Mouse (Mus musculus): Measurements from ENCODE around the gene Dgcr8.

The Dgcr8 gene

DNA sequence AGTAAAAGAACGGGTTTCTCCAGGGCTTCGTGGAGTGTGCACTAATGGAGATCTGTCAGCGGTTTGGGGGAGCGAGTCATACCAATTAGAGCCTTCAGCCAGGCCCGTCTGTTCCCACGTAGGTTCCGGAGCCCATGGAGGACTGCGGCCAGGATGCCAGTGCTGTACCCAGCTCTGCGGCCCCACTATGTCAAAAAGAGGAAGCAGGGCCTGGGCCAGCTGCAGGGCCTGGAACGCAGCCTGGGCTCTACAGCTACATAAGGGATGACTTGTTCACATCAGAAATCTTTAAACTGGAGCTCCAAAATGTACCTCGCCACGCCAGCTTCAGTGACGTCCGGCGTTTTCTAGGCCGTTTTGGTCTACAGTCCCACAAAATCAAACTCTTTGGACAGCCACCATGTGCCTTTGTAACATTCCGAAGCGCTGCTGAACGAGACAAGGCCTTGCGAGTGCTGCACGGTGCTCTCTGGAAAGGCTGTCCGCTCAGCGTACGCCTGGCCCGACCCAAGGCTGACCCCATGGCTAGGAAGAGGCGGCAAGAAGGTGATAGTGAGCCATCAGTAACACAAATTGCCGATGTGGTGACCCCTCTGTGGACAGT, 39.6 kb downstream of the Dgcr8 start:
- no peak for DNase-seq (ENCODE audit: low read depth, low spot score)

DNA sequence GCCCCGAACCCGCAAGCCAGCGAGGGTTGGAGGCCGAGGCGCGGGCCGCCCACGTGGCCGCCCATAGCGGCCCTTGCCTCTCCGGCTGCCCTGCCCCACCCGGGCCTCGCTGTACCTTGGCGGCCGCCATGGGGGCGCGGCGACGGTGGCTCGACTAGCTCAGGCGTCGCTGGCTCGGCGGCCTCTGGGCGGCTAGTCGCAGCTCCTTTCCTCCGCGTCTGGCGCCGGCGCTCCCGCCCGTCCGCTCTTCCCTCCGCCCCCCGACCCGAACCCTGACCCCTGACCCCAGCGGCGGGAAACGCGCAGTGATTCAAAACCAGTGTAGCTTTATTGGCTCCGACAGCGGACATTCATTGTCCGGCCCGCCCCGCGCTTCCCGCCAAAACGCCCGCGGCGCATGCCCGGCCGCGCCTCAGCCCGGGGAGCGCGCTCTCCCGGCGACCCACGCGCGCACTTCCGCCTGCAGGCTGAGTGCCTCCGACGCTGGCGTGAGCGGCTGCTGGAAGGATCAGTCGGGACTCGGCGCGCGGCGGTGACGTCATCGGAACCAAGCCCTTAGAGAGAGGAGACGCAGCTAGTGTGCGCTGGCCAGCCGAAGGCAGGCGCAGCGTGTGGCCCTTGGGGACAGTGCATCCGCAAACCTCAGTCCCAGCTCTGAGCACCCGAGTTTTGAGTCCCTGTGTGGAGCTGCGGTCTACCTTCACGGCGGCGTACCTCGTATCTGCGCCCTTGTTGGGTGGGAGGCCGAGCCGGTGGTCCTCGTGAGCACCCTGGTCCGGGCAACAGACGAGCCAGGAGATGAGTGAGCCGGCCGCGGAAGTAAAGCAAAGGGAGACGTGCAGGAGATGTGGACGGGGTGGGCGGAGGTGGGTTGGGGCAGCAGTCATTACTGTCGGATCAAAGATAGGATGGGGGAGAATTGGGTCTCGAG, 40.3 kb downstream of the Dgcr8 start, which contains the start of the genes Trmt2a and Ranbp1:
Gene Trmt2a, plus strand, starts transcription at position 247 of the 931 bp plus-strand sequence.
Gene Ranbp1, minus strand, starts transcription at position 300 of the 931 bp plus-strand sequence.
- peak; percentile 98 for DNase-seq (ENCODE audit: low read depth, low spot score)

DNA sequence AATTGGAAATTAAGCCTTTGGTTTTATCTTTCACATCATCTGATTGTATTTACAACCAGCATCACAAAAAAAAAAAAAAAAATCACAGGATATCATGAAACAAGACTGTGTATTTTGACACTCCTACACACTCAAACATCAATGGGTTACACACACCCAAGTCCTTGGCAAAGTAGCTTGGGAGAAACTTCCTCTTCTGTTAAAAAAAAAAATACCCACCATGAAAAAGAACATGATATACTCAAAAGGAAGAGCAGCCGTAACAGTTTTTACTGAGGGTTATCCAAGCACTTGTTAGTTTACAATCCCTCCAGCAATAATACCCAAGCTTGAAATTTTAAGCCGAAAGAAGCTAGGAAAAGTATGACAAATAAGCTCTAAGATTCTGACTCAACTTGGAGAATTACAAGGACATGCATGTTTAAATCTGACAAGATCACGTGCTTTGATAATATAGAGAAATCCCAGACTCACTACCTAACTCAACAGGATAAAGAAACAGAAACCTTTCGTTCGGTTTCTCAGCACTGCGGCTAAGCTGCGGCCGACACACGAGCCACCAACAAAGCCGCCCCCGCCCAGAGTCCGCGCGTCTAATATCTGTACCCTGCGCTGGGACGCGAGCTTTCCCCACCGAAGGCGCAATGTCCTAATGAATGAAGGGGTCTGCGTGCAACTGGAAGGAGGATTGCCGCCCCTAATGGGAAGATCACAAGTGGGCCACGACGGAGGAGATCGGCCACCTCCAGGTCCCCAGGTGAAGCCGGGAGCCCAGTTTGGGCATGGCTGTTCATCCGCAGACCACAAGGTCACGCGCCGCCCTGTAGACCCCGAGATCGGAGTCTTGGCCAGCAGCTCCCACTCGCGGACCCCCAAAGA, 41.3 kb downstream of the Dgcr8 start:
- peak; percentile 35 for DNase-seq (ENCODE audit: low read depth, low spot score)

DNA sequence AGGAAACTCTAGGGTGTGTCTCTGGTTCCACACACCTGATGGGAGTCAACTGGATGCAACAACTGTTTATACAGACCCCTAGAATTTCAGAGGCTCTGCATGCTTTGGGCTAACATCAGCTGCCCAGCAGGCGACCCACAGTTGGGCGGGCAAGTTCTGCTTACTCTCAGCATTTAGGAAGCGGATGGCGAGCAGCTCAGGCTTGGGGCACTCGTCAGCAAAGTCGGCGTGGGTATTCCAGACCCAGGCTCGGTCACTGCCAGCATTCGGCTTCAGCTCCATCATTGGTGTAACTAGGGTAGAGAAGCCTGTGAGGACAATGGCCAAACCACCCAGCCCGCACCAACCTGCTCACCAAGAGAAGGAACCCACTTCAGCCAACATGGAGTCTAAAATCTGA, 47.5 kb downstream of the Dgcr8 start:
- no peak for DNase-seq (ENCODE audit: low read depth, low spot score)

DNA sequence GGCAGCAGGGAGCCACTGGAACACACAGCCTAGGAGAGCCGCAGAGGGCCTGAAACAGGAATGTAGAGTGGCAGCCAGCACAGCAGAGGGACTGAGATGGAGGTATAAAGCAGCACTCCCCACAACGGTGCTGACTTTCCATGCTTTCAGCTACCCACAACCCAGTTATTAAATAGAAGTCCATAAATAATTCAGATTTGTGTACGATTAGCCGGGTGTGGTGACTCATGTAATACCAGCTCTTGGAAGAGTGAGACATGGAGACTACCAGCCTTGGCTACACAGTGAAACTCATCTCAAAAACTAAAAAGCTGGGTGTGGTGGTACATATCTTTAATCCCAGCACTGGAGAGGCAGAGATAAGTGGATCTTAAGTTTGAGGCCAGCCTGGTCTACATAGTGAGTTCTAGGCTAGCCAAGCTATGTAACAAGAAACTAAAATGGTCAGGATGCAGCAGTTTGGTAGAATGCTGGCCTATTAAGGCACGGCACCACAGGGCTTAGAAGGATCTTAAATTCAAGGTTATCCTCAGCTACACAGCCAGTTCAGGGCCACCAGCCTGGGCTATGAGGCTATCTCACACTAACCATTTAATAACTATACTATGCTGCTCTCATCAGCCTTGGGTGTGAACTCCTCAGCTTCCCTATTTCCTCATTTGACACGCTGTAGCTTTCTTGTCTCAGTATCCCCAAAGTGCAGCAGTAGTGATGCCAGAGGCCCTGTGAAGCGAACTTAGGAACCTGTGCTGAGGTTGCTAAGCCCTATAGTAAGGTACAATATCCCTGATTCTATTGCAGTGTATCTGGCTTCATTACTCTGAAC, 52.2 kb downstream of the Dgcr8 start:
- no peak for DNase-seq (ENCODE audit: low read depth, low spot score)

DNA sequence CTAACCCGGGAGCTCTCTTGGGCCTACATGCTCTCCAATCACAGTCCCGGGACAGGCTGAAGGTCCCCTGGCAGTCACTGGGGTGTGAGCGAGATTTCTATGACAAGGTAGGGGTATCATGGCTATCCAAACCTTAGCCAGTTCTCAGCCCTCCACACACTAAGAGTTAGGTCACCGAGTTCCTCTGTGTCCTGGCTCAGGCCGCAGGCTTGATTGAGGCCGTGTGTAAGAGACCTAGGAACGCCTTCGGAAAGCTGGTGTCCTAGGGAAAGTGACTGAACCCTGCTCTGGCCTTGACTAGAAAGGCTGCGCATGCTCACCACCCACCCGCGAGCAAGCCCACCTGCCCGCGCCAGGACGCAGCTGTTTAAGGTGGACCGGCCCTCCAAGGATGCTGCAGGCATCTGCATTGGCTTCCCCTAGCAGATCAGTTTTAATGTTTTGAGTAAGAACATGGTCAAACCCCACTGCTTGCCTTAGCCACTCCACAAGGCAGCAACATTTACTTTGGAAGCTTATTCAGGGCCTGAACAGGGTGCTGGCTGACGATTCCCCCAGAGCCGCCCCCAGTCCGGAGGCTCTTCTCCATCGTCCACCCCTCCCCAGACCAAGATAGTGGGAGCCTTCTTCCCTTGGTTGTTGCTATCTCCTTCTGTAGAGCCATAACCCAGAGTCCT, 53.5 kb downstream of the Dgcr8 start:
- DNase-seq (ENCODE audit: low read depth, low spot score): peak; percentile 48

DNA sequence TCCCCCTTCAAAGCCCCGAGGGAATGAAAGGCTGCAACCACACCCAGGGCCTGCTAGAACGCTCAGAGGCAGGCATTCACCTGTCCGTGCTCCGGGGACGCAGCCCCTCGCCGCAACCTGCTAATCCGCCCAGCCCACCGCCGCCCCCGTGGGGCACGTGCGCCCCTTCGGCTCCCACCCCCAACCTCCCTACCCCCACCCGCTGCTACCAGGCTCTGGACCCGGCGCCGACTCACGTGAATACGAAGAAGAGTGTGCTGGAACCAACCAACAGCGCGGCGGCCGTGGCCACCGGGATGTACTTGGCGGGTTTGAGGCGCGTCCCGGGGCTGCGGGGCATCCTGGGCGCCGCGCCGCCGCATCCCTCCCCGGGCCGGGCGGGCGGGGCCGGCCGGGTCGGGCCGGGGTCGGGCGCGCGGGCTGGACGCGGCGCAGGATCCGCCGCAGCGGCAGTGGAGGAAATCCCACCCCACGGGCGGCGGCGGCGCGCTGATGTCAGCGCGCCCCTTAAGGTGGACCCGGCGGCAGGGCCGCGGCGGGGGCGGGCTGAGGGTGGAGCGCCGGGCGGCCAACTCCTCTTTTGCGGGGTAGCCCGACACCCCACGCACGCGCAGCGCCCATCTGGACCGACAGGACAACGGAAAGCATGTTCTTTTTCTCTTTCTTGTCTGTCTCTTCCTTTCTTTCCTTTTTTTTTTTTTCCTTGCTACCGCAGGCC, 54.2 kb downstream of the Dgcr8 start, which contains the start of gene Zdhhc8:
Gene Zdhhc8, minus strand, starts transcription at position 466 of the 718 bp plus-strand sequence.
- DNase-seq (ENCODE audit: low read depth, low spot score): no peak

DNA sequence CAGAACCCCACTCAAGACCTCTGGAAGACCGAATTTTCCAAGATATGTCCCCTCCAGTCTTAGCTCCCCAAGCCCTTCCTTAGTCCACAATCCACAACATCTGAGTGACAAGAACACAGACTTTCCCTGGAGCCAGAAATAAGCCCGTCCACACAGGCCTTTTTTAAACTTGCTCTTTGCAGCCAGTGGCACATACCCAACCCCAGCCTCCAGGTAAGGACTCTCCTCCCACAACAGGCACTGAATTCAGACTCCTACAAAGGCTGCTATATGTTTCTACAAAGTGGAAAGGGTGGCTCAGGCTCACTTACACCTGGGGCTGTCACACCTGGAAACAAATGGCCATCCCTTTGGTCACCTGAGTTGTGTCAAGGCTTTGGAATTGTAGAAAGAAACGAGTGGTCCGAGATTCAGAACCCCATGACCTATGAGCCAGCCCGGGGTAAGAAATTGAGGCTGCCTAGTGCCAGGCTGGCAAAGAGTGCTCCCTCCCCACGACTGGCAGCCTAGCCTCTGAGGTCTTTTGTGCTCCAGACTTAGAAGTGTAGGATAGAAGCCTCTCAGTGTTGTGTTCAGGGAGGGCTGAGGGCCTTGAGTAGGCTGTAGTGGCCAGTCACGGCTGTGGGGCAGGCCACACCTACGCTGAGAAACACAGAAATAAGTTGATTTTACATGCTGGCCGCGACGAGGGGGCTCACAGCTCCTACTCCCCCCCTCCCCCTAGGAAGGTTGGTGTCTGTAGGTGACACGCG, 55.0 kb downstream of the Dgcr8 start:
- no peak for DNase-seq (ENCODE audit: low read depth, low spot score)

DNA sequence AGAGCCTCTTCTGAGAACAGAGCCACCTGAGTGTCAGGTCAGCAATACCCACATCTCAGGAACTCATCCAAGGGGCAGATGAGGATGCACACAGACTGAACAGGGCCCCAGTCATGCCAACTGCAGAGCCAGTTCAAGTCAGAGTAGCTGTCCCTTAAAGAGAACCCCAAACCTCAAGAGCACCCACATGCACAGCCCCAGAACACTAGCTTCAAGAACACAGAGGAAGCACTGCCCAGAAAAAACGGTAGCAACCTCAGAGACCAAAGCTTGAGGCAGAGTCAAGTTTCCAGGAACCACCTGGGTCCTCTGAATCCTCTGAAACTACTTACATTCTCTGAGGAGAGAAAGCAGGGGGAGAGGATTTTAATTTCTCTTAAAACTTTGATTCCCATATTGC, 55.6 kb downstream of the Dgcr8 start:
- DNase-seq (ENCODE audit: low read depth, low spot score): no peak

DNA sequence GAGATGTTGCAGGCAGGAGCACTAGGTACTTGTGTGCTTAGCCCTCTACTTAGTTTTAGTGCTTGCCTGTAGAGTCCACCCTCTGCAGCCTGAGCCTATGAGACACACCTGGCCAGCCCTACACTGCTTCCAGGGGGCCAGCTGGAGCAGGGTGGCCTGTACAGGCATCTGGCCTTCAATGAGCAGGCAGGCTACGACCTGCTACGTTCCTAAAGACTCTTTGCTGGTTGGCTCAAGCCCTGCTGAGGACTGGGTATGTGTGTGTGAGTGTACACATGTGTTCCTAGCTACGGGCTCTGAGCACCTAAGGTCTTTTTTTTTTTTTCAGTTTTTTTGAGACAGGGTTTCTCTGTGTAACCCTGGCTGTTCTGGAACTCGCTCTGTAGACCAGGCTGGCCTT, 57.6 kb downstream of the Dgcr8 start:
- no peak for DNase-seq (ENCODE audit: low read depth, low spot score)

DNA sequence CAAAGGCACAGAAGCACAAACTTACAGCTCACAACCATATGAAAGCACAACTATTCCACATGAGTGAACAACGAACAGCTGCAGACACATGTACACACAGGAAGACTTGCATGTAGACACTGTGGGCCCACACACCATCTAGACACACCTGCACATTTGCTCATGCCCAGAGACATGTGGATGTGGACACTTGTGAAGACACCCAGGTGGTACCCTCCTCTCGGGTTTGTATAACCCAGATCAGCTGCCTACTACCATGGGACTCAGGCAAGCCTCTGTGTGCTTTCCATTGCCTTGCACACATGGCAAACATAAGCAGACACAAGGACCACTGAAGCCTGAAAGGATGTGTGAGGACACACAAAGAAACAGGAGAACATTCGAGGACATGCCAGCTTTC, 58.0 kb downstream of the Dgcr8 start:
- DNase-seq (ENCODE audit: low read depth, low spot score): no peak

DNA sequence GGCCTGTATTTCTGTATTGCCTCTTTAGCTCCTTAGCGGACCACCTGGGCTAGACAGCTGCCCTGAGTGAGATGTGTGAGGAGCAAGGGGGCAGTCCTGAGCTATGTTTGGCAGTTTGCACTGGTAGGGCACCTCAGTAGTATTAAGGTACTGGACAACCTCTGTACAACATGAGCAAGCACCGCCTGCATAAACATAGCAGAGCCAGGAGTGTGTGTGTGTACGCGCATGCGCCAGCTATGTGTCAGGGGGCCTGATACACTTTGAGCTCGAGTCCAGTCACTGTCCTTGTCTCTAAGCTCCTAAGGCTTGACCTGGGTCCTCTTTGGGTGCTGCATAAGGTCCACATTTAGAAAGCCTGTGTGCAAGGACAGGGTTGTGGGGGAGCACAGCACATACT, 58.4 kb downstream of the Dgcr8 start:
- no peak for DNase-seq (ENCODE audit: low read depth, low spot score)

DNA sequence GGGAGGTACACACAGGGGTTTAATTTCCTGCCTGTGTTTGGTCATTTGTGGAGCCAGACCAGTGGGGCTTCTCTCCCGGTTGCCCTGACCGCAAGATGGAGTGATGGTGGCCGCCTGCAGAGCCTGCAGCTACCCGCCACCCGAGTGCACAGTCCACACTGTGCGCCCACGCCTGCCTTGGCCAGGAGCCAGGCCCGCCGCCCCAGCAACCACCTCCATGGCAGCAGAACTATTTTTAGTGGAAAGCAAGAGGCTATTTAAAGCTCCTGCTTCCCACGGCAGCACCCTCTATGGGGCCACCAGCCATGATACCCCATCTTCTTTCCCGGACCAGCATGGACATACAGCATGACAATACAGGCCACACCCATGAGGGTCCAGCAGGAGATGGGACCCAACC, 59.4 kb downstream of the Dgcr8 start:
- no peak for DNase-seq (ENCODE audit: low read depth, low spot score)

DNA sequence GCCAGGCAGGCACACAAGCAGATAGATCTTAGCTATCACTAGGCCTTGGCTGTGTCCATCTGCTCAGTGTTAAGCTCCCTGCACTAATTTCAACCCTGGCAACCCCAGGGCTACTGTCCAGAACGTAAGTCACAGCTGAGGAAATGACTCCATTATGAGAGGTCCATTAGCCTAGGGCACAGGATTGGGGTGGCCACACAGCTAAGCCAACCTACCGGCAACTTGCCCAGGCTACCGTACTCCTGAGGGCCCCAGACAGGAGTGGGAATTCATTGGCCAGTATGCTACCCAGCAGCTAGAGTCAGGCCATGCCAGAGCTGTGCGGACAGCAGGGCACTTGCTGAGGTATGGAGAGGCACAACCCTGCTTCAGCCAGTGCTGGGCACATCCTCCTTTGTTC, 60.2 kb downstream of the Dgcr8 start:
- no peak for DNase-seq (ENCODE audit: low read depth, low spot score)

DNA sequence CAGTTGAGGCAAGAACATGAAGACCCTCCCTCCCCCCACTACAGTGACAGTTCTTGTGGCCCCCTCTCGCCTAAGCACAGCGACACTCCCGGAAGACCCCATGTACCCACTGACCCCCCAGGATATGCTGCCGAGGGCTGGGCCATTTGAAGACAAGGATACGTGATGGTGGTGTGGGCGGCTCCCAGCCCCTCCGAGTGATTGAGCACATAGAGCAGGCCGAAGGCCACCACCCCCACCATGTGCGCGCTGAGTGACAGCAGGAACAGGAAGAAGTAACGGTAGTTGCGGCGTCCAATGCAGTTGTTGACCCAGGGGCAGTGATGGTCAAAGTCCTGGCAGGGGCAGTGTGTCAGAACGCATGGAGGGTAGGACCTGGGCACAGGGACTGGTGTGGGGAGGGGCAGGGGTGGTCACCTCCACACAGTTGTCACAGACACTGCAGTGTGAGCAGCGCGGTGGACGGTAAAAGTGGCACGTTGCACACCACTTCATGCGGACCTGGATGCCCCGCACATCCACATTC, 61.1 kb downstream of the Dgcr8 start:
- DNase-seq (ENCODE audit: low read depth, low spot score): no peak

DNA sequence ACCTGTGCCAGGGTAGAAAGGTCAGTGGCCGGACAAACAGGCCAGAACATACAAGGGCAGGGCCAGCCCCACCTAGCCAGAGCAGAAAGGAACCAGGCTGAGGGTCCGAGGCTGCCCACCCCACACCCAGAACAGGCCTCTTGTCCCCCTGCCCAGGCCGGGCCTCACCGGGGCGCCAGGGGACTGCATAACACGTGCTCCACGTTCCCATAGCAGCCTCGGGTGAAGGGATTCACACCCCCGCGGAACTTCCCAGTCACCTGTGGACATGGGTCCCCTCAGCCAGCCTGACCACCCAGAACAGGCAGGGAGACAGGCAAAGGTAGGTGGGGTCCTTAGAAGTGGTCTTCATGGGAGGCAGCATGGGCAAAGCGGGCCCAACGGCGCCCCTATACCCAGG, 61.9 kb downstream of the Dgcr8 start:
- DNase-seq (ENCODE audit: low read depth, low spot score): no peak

DNA sequence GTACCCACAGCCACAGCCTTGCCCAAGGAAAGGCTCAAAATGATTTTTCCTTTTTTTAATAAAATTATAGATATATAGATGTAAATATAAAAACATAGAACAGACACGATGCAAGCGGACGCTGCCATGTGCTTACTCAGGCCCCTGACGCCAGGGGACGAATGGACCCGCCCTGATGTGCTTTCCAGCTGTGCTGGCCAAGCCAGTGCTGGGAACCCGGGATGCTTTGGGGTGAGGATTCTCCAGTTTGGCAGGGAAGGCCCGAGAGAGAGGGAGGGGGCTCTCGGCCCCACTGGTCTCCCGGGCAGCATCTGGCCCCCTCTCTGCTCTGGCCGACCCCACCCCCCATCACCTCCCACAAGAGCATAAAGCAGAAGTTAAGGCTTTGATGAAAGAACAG, 66.9 kb downstream of the Dgcr8 start:
- DNase-seq (ENCODE audit: low read depth, low spot score): no peak

DNA sequence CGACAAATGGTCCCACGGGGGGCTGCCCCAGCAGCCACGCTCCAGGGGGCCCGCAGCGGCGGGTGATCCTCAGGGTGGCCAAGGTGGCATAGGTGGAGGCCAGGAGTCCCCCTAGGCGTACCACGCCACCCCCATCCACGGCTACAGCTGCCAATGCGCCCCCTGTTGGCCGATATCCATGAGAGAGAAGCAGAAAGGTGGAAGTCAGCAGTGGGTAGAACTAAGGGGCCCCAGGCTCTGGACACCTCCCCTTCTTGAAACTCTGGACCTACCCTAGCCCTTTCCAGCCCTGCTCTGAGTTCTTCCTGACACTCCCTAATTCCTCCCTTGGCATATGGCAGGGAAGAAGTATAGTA, 67.5 kb downstream of the Dgcr8 start:
- DNase-seq (ENCODE audit: low read depth, low spot score): no peak

All from ES-CJ7 (cell line).